Mouse (Mus musculus) urinary bladder, postnatal 36 days (tissue): ENCODE measurements around the gene St7.
A peak's percentile ranks its signal among the peaks of the same experiment; 100 is the strongest.

Experiments
- DNase-seq, 2 experiments: peaks; one replicate each; pipeline ENCODE4 v3.0.0; 2022; ENCODE audit warnings: low spot score in 2 of 2, mixed read lengths in 1 of 2

Gene St7

DNA sequence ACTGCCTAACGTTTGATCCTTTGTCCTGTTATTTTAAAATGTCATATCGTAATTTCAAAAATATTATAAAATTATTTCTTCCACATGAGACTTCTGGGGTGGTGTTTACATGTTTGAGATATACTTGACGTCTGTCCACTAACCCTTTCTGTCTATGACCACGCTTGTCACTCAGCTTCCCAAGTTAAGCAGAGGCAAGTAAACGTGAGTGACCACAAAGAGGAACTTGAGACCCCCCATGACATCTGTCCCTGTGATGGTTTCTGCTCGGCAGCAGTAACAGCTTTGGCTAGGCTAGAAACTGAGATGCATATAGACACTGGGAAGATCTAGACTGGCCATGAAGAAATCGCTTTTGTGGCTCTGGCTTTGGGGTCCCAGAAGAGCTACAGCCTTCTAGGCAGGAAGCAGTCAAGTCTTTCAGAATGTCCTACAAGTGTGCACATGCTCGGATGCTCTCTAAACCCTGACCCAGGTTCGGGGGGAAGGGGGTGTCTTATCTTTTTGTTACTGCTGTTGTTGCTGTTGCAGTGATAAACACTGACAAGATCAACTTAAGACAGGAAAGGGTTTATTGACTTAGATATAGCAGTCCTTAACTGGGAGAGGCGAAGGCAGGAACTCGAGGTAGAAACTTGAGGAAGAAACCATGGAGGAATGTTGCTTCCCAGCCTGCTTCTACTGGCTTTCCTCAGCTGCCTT is 254.5 kb downstream of the St7 start:
- no peak for DNase-seq

GRCm38 (mm10) chr6:17949103-17949502 is 256.4 kb downstream of the St7 start:
- DNase-seq = no peak

DNA sequence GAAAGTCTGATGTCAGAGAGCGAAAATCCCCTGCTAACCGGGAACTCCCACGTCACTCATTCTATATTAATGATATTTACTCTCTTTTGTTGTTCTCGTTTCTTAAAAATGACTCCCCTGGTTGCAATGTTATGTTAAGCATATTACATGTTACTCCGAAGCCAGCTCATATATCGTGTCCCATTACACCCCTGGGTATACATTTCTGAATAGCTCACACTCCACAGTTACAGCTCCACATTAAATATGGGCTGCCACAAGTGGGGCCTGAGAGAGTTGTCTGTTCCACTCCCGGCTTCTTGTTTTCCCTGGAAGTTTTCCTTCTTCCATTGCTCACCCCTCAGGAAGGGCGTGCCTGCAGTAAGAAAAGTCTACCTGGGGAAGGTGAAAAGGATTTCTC is 259.0 kb downstream of the St7 start:
- DNase-seq = no peak

GRCm38 (mm10) chr6:17963455-17963854 is 270.7 kb downstream of the St7 start:
- DNase-seq = no peak

DNA sequence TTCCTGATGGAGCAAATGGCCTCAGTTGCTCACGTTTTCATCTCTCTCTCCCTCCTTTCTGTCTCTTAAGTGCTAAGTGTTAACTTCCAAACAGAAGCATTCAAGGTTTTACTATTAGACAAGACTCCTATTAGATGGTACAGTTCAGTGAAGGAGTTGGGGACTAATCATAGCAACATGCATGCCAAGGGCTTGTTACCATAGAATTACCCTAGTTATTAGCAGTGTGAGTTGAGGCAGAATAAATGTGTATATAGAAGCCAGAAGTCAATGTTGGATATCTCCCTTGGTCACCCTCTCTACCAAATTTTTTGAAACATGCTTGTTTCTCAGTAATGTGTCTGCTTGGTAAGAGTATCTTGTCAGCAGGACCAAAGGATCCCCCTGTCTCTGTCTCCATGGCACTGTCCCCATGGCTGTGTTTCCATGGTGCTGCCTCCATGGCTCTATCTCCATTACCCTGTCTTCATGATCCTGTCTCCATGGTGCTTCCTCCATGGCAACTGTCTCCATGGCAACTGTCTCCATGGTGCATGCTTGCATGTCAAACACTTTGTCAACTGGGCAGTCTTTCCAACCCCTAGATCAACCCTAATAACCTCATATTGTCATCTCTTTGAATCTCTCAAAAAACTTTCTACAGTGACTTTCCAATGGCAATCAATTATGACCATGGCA is 275.9 kb downstream of the St7 start:
- DNase-seq = no peak

- no peak for DNase-seq
These were observed 277.1 kb downstream of the St7 start for GRCm38 (mm10) chr6:17969815-17970214.

DNA sequence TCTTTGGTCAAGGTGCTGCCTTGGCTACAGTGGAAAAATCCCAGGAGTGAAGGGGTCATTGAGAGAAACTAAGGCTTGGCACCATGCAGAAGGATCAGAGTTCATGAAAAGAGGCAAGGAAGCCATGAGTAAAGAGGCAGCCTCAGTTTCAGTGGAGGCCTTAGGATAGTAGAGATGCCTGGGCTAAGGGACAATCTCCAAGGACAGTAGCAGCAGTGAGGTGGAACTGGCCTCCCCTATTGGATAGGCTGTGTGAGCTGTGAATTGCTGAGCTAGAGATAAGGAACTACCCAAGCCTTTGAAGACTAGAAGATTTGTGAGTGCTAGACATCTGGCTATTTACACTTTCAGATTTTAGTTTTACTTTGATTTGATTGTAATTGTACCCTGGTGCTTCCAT is 278.7 kb downstream of the St7 start:
- DNase-seq = no peak

DNA sequence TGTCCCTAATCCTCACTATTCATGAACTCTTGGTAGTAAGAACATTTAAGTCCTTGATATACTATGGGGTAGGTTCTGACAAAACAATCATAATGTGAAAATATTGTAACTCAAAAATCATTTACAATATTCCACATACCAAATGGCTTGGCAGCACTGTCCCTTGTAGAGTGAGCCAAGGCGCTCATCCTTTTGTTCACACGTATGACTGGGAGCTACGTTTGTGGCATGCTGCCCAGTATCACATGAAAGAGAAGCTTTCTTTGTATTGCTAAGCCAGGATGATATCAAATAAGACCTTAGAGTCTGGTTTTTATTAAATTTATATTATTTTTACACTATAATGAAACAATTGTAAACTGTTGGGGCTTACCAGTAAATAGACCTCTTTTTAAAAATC is 281.7 kb downstream of the St7 start:
- DNase-seq = no peak

- no peak for DNase-seq
These were observed 284.4 kb downstream of the St7 start for GRCm38 (mm10) chr6:17977165-17977564.

GRCm38 (mm10) chr6:17978324-17978723 is 285.6 kb downstream of the St7 start:
- DNase-seq = no peak

DNA sequence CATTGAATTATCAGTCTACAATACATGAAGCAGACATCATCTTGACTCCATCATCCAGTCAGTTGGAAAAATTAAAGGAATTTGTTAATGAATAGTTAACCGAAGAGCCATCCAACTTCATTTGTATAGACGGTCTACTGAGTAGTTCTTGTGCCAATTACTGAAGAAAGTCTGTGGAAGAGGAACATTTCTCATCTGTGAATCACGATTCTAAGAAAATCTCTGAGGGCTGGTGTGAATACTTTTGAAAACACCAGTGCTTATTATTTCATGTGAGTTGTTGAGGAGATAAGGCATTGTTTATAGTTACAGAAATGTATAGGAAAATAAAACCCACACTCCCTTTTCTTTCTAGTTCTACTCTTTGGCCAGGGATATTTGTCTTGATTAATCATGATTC is 286.1 kb downstream of the St7 start:
- no peak for DNase-seq

GRCm38 (mm10) chr6:17979361-17979760 is 286.6 kb downstream of the St7 start:
- no peak for DNase-seq

GRCm38 (mm10) chr6:17990173-17991028 is 297.7 kb downstream of the St7 start:
- no peak for DNase-seq

DNA sequence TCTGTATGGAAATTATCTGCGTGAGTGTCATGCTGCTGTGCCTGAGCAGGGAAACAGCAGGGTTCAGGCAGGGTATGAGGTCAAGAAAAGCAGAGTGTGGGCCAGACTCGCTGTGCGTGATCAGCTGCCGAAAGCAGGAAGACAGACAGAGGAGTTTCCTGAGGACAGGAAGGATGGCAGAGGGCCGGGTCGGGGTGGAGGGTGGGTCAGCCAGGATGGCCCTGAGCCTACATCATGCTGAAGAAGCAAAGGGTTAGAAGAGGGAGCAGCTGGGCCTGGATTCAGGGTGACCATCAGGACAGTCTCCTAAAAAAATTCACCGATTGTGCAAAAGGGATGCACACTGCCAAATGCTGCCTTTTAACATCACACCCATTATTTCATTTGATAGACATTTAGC is 298.9 kb downstream of the St7 start:
- peak in 1 of 2 experiments; percentile 25 for DNase-seq
